Mouse (Mus musculus) CH12.LX (cell line): Measurements from ENCODE around the gene Alk.

Experiments used
- CTCF ChIP-seq, 2 experiments: IDR thresholded peaks in 1 of 2; conservative IDR thresholded peaks in 1 of 2; 2 replicates each; pipeline ENCODE4 v1.5.1; 2011 to 2012; ENCODE audit warnings: low read depth in 2 of 2, low read length in 2 of 2, improper control_type of control experiment in 1 of 2, inconsistent platforms in 1 of 2, mild to moderate bottlenecking in 1 of 2, moderate library complexity in 1 of 2
- E2F4 ChIP-seq: IDR thresholded peaks from 2 replicates; pipeline ENCODE4 v1.6.1; 2011; ENCODE audit warnings: low read depth, low read length, improper control_type of control experiment; ENCODE audit not compliant: insufficient replicate concordance
- EP300 ChIP-seq: IDR thresholded peaks from 2 replicates; pipeline ENCODE4 v1.6.1; 2011; ENCODE audit warnings: low read length, improper control_type of control experiment
- MAX ChIP-seq: IDR thresholded peaks from 2 replicates; pipeline ENCODE4 v1.6.1; 2011; ENCODE audit warnings: low read length, improper control_type of control experiment
- POLR2A ChIP-seq: IDR thresholded peaks from 2 replicates; pipeline ENCODE4 v1.6.1; 2011; ENCODE audit warnings: low read depth, mild to moderate bottlenecking, improper control_type of control experiment, low read length
- TBP ChIP-seq: conservative IDR thresholded peaks from 2 replicates; pipeline ENCODE4 v1.6.1; 2011; ENCODE audit warnings: low read depth, low read length, improper control_type of control experiment
- UBTF ChIP-seq: IDR thresholded peaks from 2 replicates; pipeline ENCODE4 v1.6.1; 2012; ENCODE audit warnings: low read depth, mild to moderate bottlenecking, inconsistent platforms, low read length, improper control_type of control experiment, moderate library complexity

GRCm38 (mm10) chr17:71828647-71829414 is 775.6 kb downstream of the Alk start:
- TF ChIP-seq TBP (no peak), CTCF (conservative IDR thresholded peaks at IDR 0.05 in 1 of 2, IDR thresholded peaks at IDR 0.05 in 1 of 2; ENCODE audit: low read depth in 2 of 2, low read length in 2 of 2) (no peak), EP300 (no peak), E2F4 (no peak), POLR2A (no peak), UBTF (no peak), MAX (no peak)
